Mouse (Mus musculus): ENCODE data around the gene Fan1.

Gene Fan1

GRCm38 (mm10) chr7:64373830-64374562, at the start of gene Fan1:
Fan1 (minus strand) TSS chr7:64374095.
- peak; percentile 76 for DNase-seq (ENCODE audit: low spot score)

- no peak for DNase-seq (ENCODE audit: low spot score)
Measured at GRCm38 (mm10) chr7:64403989-64404388, 30.1 kb upstream of the Fan1 start.

DNA sequence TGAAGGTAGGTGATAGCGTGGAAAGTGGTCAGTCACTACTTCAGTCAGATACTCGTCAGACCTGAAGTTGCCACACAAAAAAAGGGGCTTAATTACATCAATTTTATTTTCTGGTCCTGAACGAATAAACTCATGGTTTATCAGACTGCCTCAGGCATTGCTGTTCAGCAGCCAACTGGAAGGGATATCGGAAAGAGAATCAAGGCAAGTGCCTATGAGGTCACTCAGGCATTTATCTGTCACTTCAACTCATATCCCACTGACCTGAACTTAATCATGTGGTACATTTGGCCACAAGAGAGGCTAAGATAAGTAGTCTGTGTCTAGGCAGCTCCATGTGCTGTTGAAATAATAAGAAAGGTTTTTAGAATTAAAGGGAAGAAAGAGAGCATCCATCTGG, 28.6 kb upstream of the Fan1 start:
- DNase-seq (ENCODE audit: low spot score), result no peak

DNA sequence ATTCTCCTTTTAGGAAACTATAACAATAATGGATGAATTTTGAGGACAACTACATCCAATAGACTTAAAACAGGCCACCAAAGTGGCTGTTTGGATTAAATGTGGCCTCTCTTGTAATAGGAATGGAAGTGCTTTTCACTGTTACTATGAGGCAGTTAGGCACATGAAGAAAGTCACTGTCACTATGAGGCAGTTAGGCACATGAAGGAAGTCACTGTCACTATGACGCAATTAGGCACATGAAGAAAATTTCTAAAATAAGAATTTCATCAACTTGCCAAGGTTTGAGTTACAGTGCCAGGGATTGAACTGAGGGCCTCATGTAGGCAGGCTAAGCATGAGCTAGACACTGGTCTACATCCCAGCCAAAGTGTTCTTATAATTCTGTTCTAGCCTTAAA, 26.8 kb upstream of the Fan1 start:
- DNase-seq (ENCODE audit: low spot score), result no peak

GRCm38 (mm10) chr7:64392819-64393151, 18.9 kb upstream of the Fan1 start:
- no peak for DNase-seq (ENCODE audit: low spot score)

- peak; percentile 96 for DNase-seq (ENCODE audit: low spot score)
Measured at GRCm38 (mm10) chr7:64392122-64392818, 18.4 kb upstream of the Fan1 start, which contains the start of the genes Mphosph10 and Mcee. Mphosph10 (minus strand) TSS chr7:64392268. Mcee (plus strand) TSS chr7:64392607.

- DNase-seq (ENCODE audit: low spot score), result peak; percentile 35
Measured at GRCm38 (mm10) chr7:64391479-64391878, 17.6 kb upstream of the Fan1 start.

- peak; percentile 21 for DNase-seq (ENCODE audit: low spot score)
Measured at GRCm38 (mm10) chr7:64373147-64373829, 607 bp downstream of the Fan1 start.

GRCm38 (mm10) chr7:64371940-64372878, 1.7 kb downstream of the Fan1 start:
- DNase-seq (ENCODE audit: low spot score), result no peak

- no peak for DNase-seq (ENCODE audit: low spot score)
Measured at GRCm38 (mm10) chr7:64369841-64370240, 4.1 kb downstream of the Fan1 start.

DNA sequence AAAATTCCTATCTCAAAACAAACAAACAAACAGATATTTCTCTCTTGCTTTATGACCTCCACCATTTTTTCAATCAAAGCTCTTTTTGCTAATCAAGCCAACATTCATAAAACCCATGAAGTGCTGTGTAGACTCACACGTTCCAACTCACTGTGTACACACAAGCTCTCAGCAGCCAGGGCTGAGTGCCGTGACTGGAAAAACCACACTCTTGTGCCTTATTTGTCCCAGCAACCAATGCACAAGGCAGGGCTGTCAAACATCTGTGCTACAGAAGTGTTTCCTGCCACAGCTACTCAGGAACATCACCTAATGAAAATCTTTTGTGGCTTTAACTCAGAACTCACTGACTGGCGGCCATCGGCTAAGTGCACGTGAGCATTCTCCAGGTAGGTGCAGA, 8.0 kb downstream of the Fan1 start:
- DNase-seq (ENCODE audit: low spot score), result no peak

GRCm38 (mm10) chr7:64360586-64360945, 13.3 kb downstream of the Fan1 start:
- no peak for DNase-seq (ENCODE audit: low spot score)

GRCm38 (mm10) chr7:64359943-64360585, 13.8 kb downstream of the Fan1 start:
- no peak for DNase-seq (ENCODE audit: low spot score)

GRCm38 (mm10) chr7:64358666-64359065, 15.2 kb downstream of the Fan1 start:
- no peak for DNase-seq (ENCODE audit: low spot score)

GRCm38 (mm10) chr7:64357405-64357804, 16.5 kb downstream of the Fan1 start:
- no peak for DNase-seq (ENCODE audit: low spot score)

GRCm38 (mm10) chr7:64356661-64357060, 17.2 kb downstream of the Fan1 start:
- no peak for DNase-seq (ENCODE audit: low spot score)

DNA sequence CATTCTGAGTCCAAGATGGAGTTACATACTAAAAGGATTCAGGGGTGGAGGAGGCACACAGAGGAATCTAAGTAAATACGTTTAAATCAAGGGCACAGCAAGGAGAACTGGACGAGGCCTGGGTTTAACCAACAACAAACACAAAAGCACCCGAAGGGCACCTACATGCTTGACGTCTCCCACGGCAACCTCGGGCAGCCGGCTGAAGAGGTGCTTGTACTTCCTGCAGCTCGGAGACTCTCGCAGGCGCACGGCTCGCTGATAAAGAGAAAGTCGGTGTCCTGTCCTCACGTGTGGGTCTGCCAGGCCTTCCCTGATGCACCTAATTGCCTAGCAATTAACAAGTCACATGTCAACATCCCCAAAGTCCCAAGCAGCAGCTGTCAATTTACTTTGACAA, 19.7 kb downstream of the Fan1 start:
- no peak for DNase-seq (ENCODE audit: low spot score)

- DNase-seq (ENCODE audit: low spot score), result no peak
Measured at GRCm38 (mm10) chr7:64351087-64351486, 22.8 kb downstream of the Fan1 start.

DNA sequence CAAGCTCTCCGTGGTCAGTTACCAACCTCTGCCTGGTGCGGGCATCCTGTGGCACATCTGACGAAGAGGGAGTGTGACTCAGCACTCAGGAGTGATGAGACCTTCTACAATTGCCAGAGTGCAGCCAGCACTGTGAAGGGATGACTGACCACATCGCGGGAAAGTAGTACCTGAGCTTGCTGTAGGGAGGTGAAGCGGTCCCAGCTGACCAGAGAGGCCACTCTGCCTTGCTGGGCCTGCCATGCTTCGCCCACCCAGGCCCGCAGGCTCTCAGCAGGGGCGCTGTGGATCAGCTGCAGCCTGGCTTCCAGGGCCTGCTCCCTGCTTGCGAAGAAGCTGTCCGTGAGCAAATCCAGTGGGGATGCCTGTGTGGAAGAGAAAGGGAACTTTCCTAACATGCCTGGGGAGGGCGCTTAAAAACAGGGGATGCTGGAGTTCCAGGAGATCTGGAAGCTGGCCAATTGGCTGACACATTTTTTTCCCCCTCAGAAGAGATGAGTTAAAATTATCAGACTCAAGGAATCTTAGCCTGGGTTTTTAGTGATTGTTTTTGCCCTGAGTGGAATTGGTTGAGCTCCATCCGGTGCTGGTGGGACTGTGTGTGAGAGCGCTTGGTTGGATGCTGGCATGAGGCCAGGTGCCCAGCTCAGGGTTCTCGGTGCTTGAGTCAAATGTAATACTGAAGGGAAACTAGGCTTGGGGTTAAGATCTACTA, 24.6 kb downstream of the Fan1 start:
- no peak for DNase-seq (ENCODE audit: low spot score)

- DNase-seq (ENCODE audit: low spot score), result no peak
Measured at GRCm38 (mm10) chr7:64347813-64348212, 26.1 kb downstream of the Fan1 start.

GRCm38 (mm10) chr7:64332686-64333085, 41.2 kb downstream of the Fan1 start:
- DNase-seq (ENCODE audit: low spot score), result no peak

Data from c-Kit-positive CD71-positive TER-119-positive erythroid progenitor cells, embryonic 14.5 days (primary cell).